Mouse (Mus musculus) MEL (cell line): ENCODE measurements around the gene Fnbp1. TPM values are rescaled to one million over a fixed set of nuclear protein-coding genes. Genes with fewer than 3 reads are reported as not detected.

ENCODE experiments used
- DNase-seq: peaks from one replicate; pipeline ENCODE4 v3.0.0; 2011; ENCODE audit warnings: low read depth, low spot score
- H3K27ac ChIP-seq: 2 replicates; pipeline ENCODE4 v1.5.1; 2012; ENCODE audit warnings: low read depth, mild to moderate bottlenecking, control low read depth, low read length, moderate library complexity; ENCODE audit not compliant: control insufficient read depth
- H3K27me3 ChIP-seq, 2 experiments: fragments of 150-350 bp in 1 of 2; sonication (generic) in 1 of 2; 2 replicates each; pipeline ENCODE4 v1.6.1; 2012; ENCODE audit warnings: low read length in 2 of 2, mild to moderate bottlenecking in 2 of 2, improper control_type of control experiment in 1 of 2, moderate library complexity in 1 of 2; ENCODE audit not compliant: insufficient read depth in 2 of 2, control insufficient read depth in 1 of 2
- H3K36me3 ChIP-seq, 2 experiments: 2 replicates each; pipeline ENCODE4 v1.6.1; 2012 to 2014; ENCODE audit warnings: low read length in 2 of 2, improper control_type of control experiment in 1 of 2, inconsistent platforms in 1 of 2, mild to moderate bottlenecking in 1 of 2; ENCODE audit not compliant: insufficient read depth in 2 of 2, control insufficient read depth in 1 of 2
- H3K4me1 ChIP-seq, 2 experiments: fragments of 150-350 bp in 1 of 2; sonication (generic) in 1 of 2; 2 replicates each; pipeline ENCODE4 v1.6.1; 2012; ENCODE audit warnings: low read length in 2 of 2, improper control_type of control experiment in 1 of 2, mild to moderate bottlenecking in 1 of 2; ENCODE audit not compliant: insufficient read depth in 2 of 2, control insufficient read depth in 1 of 2
- H3K4me3 ChIP-seq, 2 experiments: fragments of 150-350 bp in 1 of 2; sonication (generic) in 1 of 2; 2 replicates each; pipeline ENCODE4 v1.5.1; 2012; ENCODE audit warnings: low read depth in 2 of 2, low read length in 2 of 2, mild to moderate bottlenecking in 2 of 2, moderate library complexity in 2 of 2, control low read depth in 1 of 2, improper control_type of control experiment in 1 of 2; ENCODE audit not compliant: control insufficient read depth in 1 of 2, insufficient read depth in 1 of 2
- H3K79me2 ChIP-seq: 2 replicates; pipeline ENCODE4 v1.6.1; 2012; ENCODE audit warnings: mild to moderate bottlenecking, low read length, moderate library complexity; ENCODE audit not compliant: control insufficient read depth, poor library complexity, insufficient read depth
- H3K9ac ChIP-seq: 2 replicates; pipeline ENCODE4 v1.6.1; 2012; ENCODE audit warnings: low read depth, mild to moderate bottlenecking, control low read depth, low read length, moderate library complexity; ENCODE audit not compliant: control insufficient read depth, poor library complexity, severe bottlenecking
- H3K9me3 ChIP-seq: fragments of 150-350 bp; sonication (generic); replicated peaks from 2 replicates; pipeline ENCODE4 v1.6.1; 2012; ENCODE audit warnings: mild to moderate bottlenecking, low read length, improper control_type of control experiment, moderate library complexity; ENCODE audit not compliant: insufficient read depth
- BHLHE40 ChIP-seq: IDR thresholded peaks from 2 replicates; pipeline ENCODE4 v1.6.1; 2012; ENCODE audit warnings: low read depth, mild to moderate bottlenecking, inconsistent platforms, low read length, improper control_type of control experiment, borderline replicate concordance
- E2F4 ChIP-seq: IDR thresholded peaks from 2 replicates; pipeline ENCODE4 v1.6.1; 2011; ENCODE audit warnings: low read depth, low read length, improper control_type of control experiment, borderline replicate concordance
- ELF1 ChIP-seq: IDR thresholded peaks from 2 replicates; pipeline ENCODE4 v1.6.1; 2014; ENCODE audit warnings: low read depth, mild to moderate bottlenecking, inconsistent platforms, low read length, improper control_type of control experiment, moderate library complexity
- GATA1 ChIP-seq: IDR thresholded peaks from 2 replicates; pipeline ENCODE4 v1.6.1; 2011; ENCODE audit warnings: low read depth, low read length, improper control_type of control experiment
- HCFC1 ChIP-seq: IDR thresholded peaks from 2 replicates; pipeline ENCODE4 v1.6.1; 2012; ENCODE audit warnings: low read depth, mild to moderate bottlenecking, inconsistent platforms, low read length, improper control_type of control experiment, moderate library complexity
- MAX ChIP-seq: IDR thresholded peaks from 2 replicates; pipeline ENCODE4 v1.6.1; 2011; ENCODE audit warnings: low read length, improper control_type of control experiment
- MEF2A ChIP-seq: IDR thresholded peaks from 2 replicates; pipeline ENCODE4 v1.6.1; 2014; ENCODE audit warnings: low read depth, mild to moderate bottlenecking, inconsistent platforms, low read length, improper control_type of control experiment; ENCODE audit not compliant: poor library complexity, insufficient replicate concordance, severe bottlenecking; ENCODE audit errors: extremely low read depth
- MXI1 ChIP-seq: IDR thresholded peaks from 2 replicates; pipeline ENCODE4 v1.6.1; 2011; ENCODE audit warnings: mild to moderate bottlenecking, low read depth, low read length, improper control_type of control experiment
- MYB ChIP-seq: IDR thresholded peaks from 2 replicates; pipeline ENCODE4 v1.6.1; 2011; ENCODE audit warnings: mild to moderate bottlenecking, low read depth, low read length, improper control_type of control experiment
- NELFE ChIP-seq: IDR thresholded peaks from 2 replicates; pipeline ENCODE4 v1.6.1; 2011; ENCODE audit warnings: low read depth, low read length, improper control_type of control experiment
- NRF1 ChIP-seq: IDR thresholded peaks from 2 replicates; pipeline ENCODE4 v1.6.1; 2014; ENCODE audit warnings: low read depth, mild to moderate bottlenecking, inconsistent platforms, low read length, improper control_type of control experiment, moderate library complexity; ENCODE audit not compliant: poor library complexity, insufficient read depth, severe bottlenecking
- POLR2A ChIP-seq, 2 experiments: IDR thresholded peaks; 2 replicates each; pipeline ENCODE4 v1.6.1; 2011 to 2012; ENCODE audit warnings: low read length in 2 of 2, mild to moderate bottlenecking in 2 of 2, control low read depth in 1 of 2, improper control_type of control experiment in 1 of 2, low read depth in 1 of 2, moderate library complexity in 1 of 2; ENCODE audit not compliant: control insufficient read depth in 1 of 2, insufficient read depth in 1 of 2, poor library complexity in 1 of 2
- POLR2AphosphoS2 ChIP-seq: IDR thresholded peaks from 2 replicates; pipeline ENCODE4 v1.6.1; 2011; ENCODE audit warnings: low read length, improper control_type of control experiment
- SIN3A ChIP-seq: IDR thresholded peaks from 2 replicates; pipeline ENCODE4 v1.6.1; 2012; ENCODE audit warnings: low read length, improper control_type of control experiment, inconsistent platforms
- TAL1 ChIP-seq: IDR thresholded peaks from 2 replicates; pipeline ENCODE4 v1.6.1; 2012; ENCODE audit warnings: mild to moderate bottlenecking, inconsistent platforms, low read length, moderate library complexity, mixed read lengths
- TBP ChIP-seq: IDR thresholded peaks from 2 replicates; pipeline ENCODE4 v1.8.0; 2011; ENCODE audit warnings: low read depth, low read length, improper control_type of control experiment
- TCF12 ChIP-seq: IDR thresholded peaks from 2 replicates; pipeline ENCODE4 v1.6.1; 2014; ENCODE audit warnings: low read depth, mild to moderate bottlenecking, inconsistent platforms, low read length, improper control_type of control experiment, moderate library complexity
- UBTF ChIP-seq: IDR thresholded peaks from 2 replicates; pipeline ENCODE4 v1.6.1; 2012; ENCODE audit warnings: low read depth, mild to moderate bottlenecking, inconsistent platforms, low read length, improper control_type of control experiment, moderate library complexity, borderline replicate concordance; ENCODE audit not compliant: insufficient read depth
- USF1 ChIP-seq: IDR thresholded peaks from 2 replicates; pipeline ENCODE4 v1.6.1; 2014; ENCODE audit warnings: low read depth, mild to moderate bottlenecking, inconsistent platforms, low read length, improper control_type of control experiment, moderate library complexity
- USF2 ChIP-seq, 2 experiments: IDR thresholded peaks; 2 replicates each; pipeline ENCODE4 v1.6.1; 2011 to 2012; ENCODE audit warnings: improper control_type of control experiment in 2 of 2, low read length in 2 of 2, borderline replicate concordance in 1 of 2, inconsistent platforms in 1 of 2, low read depth in 1 of 2, mild to moderate bottlenecking in 1 of 2; ENCODE audit not compliant: insufficient read depth in 1 of 2
- ZC3H11A ChIP-seq: IDR thresholded peaks from 2 replicates; pipeline ENCODE4 v1.6.1; 2012; ENCODE audit warnings: low read depth, mild to moderate bottlenecking, inconsistent platforms, low read length, improper control_type of control experiment
- ZNF384 ChIP-seq: IDR thresholded peaks from 2 replicates; pipeline ENCODE4 v1.6.1; 2012; ENCODE audit warnings: low read depth, mild to moderate bottlenecking, inconsistent platforms, low read length, improper control_type of control experiment
- polyA plus RNA-seq, 2 experiments: library from polyadenylated mRNA; stranded (reverse) in 1 of 2; unstranded in 1 of 2; fragments of >175 nt in 1 of 2; fragments of >200 nt in 1 of 2; gene quantifications; 2 replicates each; pipeline versions ENCODE4 v1.2.1 to v1.2.4; 2012; ENCODE audit warnings: low replicate concordance in 2 of 2, low read depth in 1 of 2; ENCODE audit not compliant: insufficient read length in 2 of 2, insufficient read depth in 1 of 2, missing spikeins in 1 of 2
- total RNA-seq: library from RNA; depleted of rRNA; stranded (reverse); fragments of 300-350 nt; gene quantifications from 2 replicates; pipeline ENCODE4 v1.2.3, GENCODE M21; 2012

Fnbp1 gene
- total and polyA plus RNA-seq, 3 experiments, result 3.4 to 17.5 TPM; not detected in 1

- TF ChIP-seq UBTF, result no peak
- TF ChIP-seq HCFC1, result no peak
- no peak for TF ChIP-seq ZNF384
- TF ChIP-seq ZC3H11A, result no peak
- TF ChIP-seq BHLHE40, result no peak
- peak; percentile 69 for TF ChIP-seq GATA1
- TF ChIP-seq MYB, result no peak
- no peak for TF ChIP-seq USF1
- TF ChIP-seq E2F4, result no peak
These were observed 41.0 kb upstream of the Fnbp1 start (continued) for GRCm38 (mm10) chr2:31182786-31183330.

DNA sequence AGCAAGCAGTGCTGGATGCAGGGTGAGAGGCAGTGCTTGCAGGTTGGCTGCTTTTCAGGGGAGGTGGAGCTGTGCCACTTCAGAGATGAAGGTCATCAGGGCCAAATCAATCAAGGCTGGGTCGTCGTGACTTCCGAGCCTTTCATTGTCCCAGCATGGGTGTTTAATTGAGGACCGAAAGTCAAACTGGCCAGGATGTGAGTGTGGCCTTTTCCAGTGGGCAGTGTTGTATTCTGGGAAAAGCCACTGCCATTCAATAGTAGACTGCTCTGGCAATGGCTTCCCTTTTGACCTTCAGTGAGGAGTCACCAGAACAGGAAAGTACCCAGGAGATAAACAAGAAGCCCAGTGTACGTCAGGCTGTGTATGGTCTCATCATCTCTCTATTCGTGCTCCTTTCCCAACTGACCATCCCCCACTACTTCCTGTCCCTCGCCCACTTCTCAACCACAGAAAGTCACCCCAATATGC, 38.3 kb upstream of the Fnbp1 start:
- H3K9ac ChIP-seq, result no peak overlapping the region
- no peaks in the 10 kb centered on the region for H3K9me3 ChIP-seq
- H3K4me1 ChIP-seq, result peaks cover 4 to 10% of the 10 kb centered on the region in 2 experiments
- H3K27ac ChIP-seq, result no peak overlapping the region
- H3K27me3 ChIP-seq, result no peaks in the 10 kb centered on the region
- no peak for TF ChIP-seq SIN3A
- no peak for TF ChIP-seq MYB
- TF ChIP-seq USF2 (IDR thresholded peaks at IDR 0.05; ENCODE audit: borderline replicate concordance in 1 of 2, insufficient read depth in 1 of 2, low read depth in 1 of 2, low read length in 2 of 2), result no peak
- TF ChIP-seq GATA1, result no peak
- TF ChIP-seq TCF12, result no peak
- no peak for TF ChIP-seq POLR2A (IDR thresholded peaks at IDR 0.05; ENCODE audit: control insufficient read depth in 1 of 2, insufficient read depth in 1 of 2, low read depth in 1 of 2, low read length in 2 of 2, poor library complexity in 1 of 2)
- no peak for TF ChIP-seq BHLHE40
- TF ChIP-seq NELFE, result no peak
- no peak for TF ChIP-seq TAL1
- TF ChIP-seq NRF1, result no peak
- TF ChIP-seq MXI1, result no peak
- TF ChIP-seq MAX, result no peak
- no peak for TF ChIP-seq UBTF
- no peak for TF ChIP-seq TBP
- TF ChIP-seq ELF1, result no peak
- no peak for TF ChIP-seq POLR2AphosphoS2
- no peak for TF ChIP-seq MEF2A
- no peak for TF ChIP-seq ZNF384
- no peak for DNase-seq
- no peak overlapping the region for H3K4me3 ChIP-seq
- H3K79me2 ChIP-seq, result no peaks in the 10 kb centered on the region
- H3K36me3 ChIP-seq, result peaks cover 2 to 12% of the 10 kb centered on the region in 2 experiments
